Mouse (Mus musculus): ENCODE measurements at regions not wholly inside any gene's neighbourhood (a gene's known extent, or its start where the extent isn't known, plus 50 kb on each side); places are given as distances from the start of the nearest gene placed in this dataset.

GRCm38 (mm10) chr1:60665329-60665728 is 51.3 kb upstream of the Cd28 start:
- WGBS = 86% methylated on average over 5 of the region's 5 CpGs
- no peak overlapping the region for H3K4me3 ChIP-seq (ENCODE audit: low read depth, low read length)
- H3K9me3 ChIP-seq (ENCODE audit: control insufficient read depth, low read length) = no peaks in the 10 kb centered on the region
- H3K27me3 ChIP-seq (ENCODE audit: control insufficient read depth, insufficient read depth, low read length) = no peaks in the 10 kb centered on the region
- H3K36me3 ChIP-seq (ENCODE audit: control insufficient read depth, insufficient read depth, low read length) = no peaks in the 10 kb centered on the region
- no peaks in the 10 kb centered on the region for H3K4me1 ChIP-seq (ENCODE audit: control insufficient read depth, insufficient read depth, low read length)
- no peak for ATAC-seq (ENCODE audit: insufficient read depth, low FRiP score, low TSS enrichment)
- DNase-seq (ENCODE audit: low spot score) = no peak
- H3K27ac ChIP-seq (ENCODE audit: low read depth, low read length) = no peak overlapping the region
- H3K9ac ChIP-seq (ENCODE audit: low read length) = no peak overlapping the region
- H3K4me2 ChIP-seq (ENCODE audit: low read depth) = no peak overlapping the region

GRCm38 (mm10) chr1:60662301-60662986 is 54.2 kb upstream of the Cd28 start:
- no peak for DNase-seq (ENCODE audit: low spot score)
- no peak overlapping the region for H3K27ac ChIP-seq (ENCODE audit: low read depth, low read length)
- H3K36me3 ChIP-seq (ENCODE audit: control insufficient read depth, insufficient read depth, low read length) = no peaks in the 10 kb centered on the region
- no peak overlapping the region for H3K4me2 ChIP-seq (ENCODE audit: low read depth)
- no peak overlapping the region for H3K9ac ChIP-seq (ENCODE audit: low read length)
- H3K4me3 ChIP-seq (ENCODE audit: low read depth, low read length) = no peak overlapping the region
- no peaks in the 10 kb centered on the region for H3K27me3 ChIP-seq (ENCODE audit: control insufficient read depth, insufficient read depth, low read length)
- WGBS = 63% methylated on average over 9 of the region's 9 CpGs
- H3K9me3 ChIP-seq (ENCODE audit: control insufficient read depth, low read length) = no peaks in the 10 kb centered on the region
- ATAC-seq (ENCODE audit: insufficient read depth, low FRiP score, low TSS enrichment) = no peak
- H3K4me1 ChIP-seq (ENCODE audit: control insufficient read depth, insufficient read depth, low read length) = no peaks in the 10 kb centered on the region

GRCm38 (mm10) chr1:60661857-60662256 is 54.7 kb upstream of the Cd28 start:
- H3K4me1 ChIP-seq (ENCODE audit: control insufficient read depth, insufficient read depth, low read length) = no peaks in the 10 kb centered on the region
- ATAC-seq (ENCODE audit: insufficient read depth, low FRiP score, low TSS enrichment) = no peak
- H3K27me3 ChIP-seq (ENCODE audit: control insufficient read depth, insufficient read depth, low read length) = no peaks in the 10 kb centered on the region
- no peak for DNase-seq (ENCODE audit: low spot score)
- H3K27ac ChIP-seq (ENCODE audit: low read depth, low read length) = no peak overlapping the region
- no peaks in the 10 kb centered on the region for H3K9me3 ChIP-seq (ENCODE audit: control insufficient read depth, low read length)
- no peaks in the 10 kb centered on the region for H3K36me3 ChIP-seq (ENCODE audit: control insufficient read depth, insufficient read depth, low read length)
- H3K9ac ChIP-seq (ENCODE audit: low read length) = no peak overlapping the region
- no peak overlapping the region for H3K4me3 ChIP-seq (ENCODE audit: low read depth, low read length)
- no peak overlapping the region for H3K4me2 ChIP-seq (ENCODE audit: low read depth)
- 61% methylated on average over 2 of the region's 2 CpGs for WGBS

- Histone ChIP-seq H3K4me2 (ENCODE audit: low read depth) (no peak overlapping the region), H3K9me3 (ENCODE audit: control insufficient read depth, low read length) (no peaks in the 10 kb centered on the region), H3K9ac (ENCODE audit: low read length) (no peak overlapping the region), H3K27me3 (ENCODE audit: control insufficient read depth, insufficient read depth, low read length) (no peaks in the 10 kb centered on the region), H3K4me1 (ENCODE audit: control insufficient read depth, insufficient read depth, low read length) (no peaks in the 10 kb centered on the region), H3K27ac (ENCODE audit: low read depth, low read length) (no peak overlapping the region), H3K36me3 (ENCODE audit: control insufficient read depth, insufficient read depth, low read length) (no peaks in the 10 kb centered on the region), H3K4me3 (ENCODE audit: low read depth, low read length) (no peak overlapping the region)
- 88% methylated on average over 1 of the region's 1 CpGs for WGBS
- ATAC-seq (ENCODE audit: insufficient read depth, low FRiP score, low TSS enrichment) (no peak), DNase-seq (ENCODE audit: low spot score) (no peak)
Measured at GRCm38 (mm10) chr1:60659604-60660003, 57.0 kb upstream of the Cd28 start.

GRCm38 (mm10) chr1:60659041-60659440 is 57.6 kb upstream of the Cd28 start:
- H3K4me3 ChIP-seq (ENCODE audit: low read depth, low read length) = no peak overlapping the region
- no peak overlapping the region for H3K9ac ChIP-seq (ENCODE audit: low read length)
- no peak overlapping the region for H3K4me2 ChIP-seq (ENCODE audit: low read depth)
- WGBS = 87% methylated on average over 2 of the region's 2 CpGs
- DNase-seq (ENCODE audit: low spot score) (no peak), ATAC-seq (ENCODE audit: insufficient read depth, low FRiP score, low TSS enrichment) (no peak)
- H3K27ac ChIP-seq (ENCODE audit: low read depth, low read length) = no peak overlapping the region
- H3K36me3 ChIP-seq (ENCODE audit: control insufficient read depth, insufficient read depth, low read length) = no peaks in the 10 kb centered on the region
- H3K27me3 ChIP-seq (ENCODE audit: control insufficient read depth, insufficient read depth, low read length) = no peaks in the 10 kb centered on the region
- H3K9me3 ChIP-seq (ENCODE audit: control insufficient read depth, low read length) = no peaks in the 10 kb centered on the region
- H3K4me1 ChIP-seq (ENCODE audit: control insufficient read depth, insufficient read depth, low read length) = no peaks in the 10 kb centered on the region

- Histone ChIP-seq H3K4me2 (ENCODE audit: low read depth) (no peak overlapping the region), H3K4me1 (ENCODE audit: control insufficient read depth, insufficient read depth, low read length) (no peaks in the 10 kb centered on the region), H3K9ac (ENCODE audit: low read length) (no peak overlapping the region), H3K27me3 (ENCODE audit: control insufficient read depth, insufficient read depth, low read length) (no peaks in the 10 kb centered on the region), H3K27ac (ENCODE audit: low read depth, low read length) (no peak overlapping the region), H3K4me3 (ENCODE audit: low read depth, low read length) (no peak overlapping the region), H3K36me3 (ENCODE audit: control insufficient read depth, insufficient read depth, low read length) (no peaks in the 10 kb centered on the region), H3K9me3 (ENCODE audit: control insufficient read depth, low read length) (no peaks in the 10 kb centered on the region)
- DNase-seq (ENCODE audit: low spot score) = no peak
- 90% methylated on average over 4 of the region's 4 CpGs for WGBS
- ATAC-seq (ENCODE audit: insufficient read depth, low FRiP score, low TSS enrichment) = no peak
Measured at GRCm38 (mm10) chr1:60658383-60658782, 58.2 kb upstream of the Cd28 start.

GRCm38 (mm10) chr1:60657511-60657910 is 59.1 kb upstream of the Cd28 start:
- Histone ChIP-seq H3K27me3 (ENCODE audit: control insufficient read depth, insufficient read depth, low read length) (no peaks in the 10 kb centered on the region), H3K4me3 (ENCODE audit: low read depth, low read length) (no peak overlapping the region), H3K36me3 (ENCODE audit: control insufficient read depth, insufficient read depth, low read length) (no peaks in the 10 kb centered on the region), H3K9me3 (ENCODE audit: control insufficient read depth, low read length) (no peaks in the 10 kb centered on the region), H3K4me2 (ENCODE audit: low read depth) (no peak overlapping the region), H3K27ac (ENCODE audit: low read depth, low read length) (no peak overlapping the region), H3K9ac (ENCODE audit: low read length) (no peak overlapping the region), H3K4me1 (ENCODE audit: control insufficient read depth, insufficient read depth, low read length) (no peaks in the 10 kb centered on the region)
- DNase-seq (ENCODE audit: low spot score) (no peak), ATAC-seq (ENCODE audit: insufficient read depth, low FRiP score, low TSS enrichment) (no peak)
- 84% methylated on average over 6 of the region's 6 CpGs for WGBS

- H3K27me3 ChIP-seq (ENCODE audit: control insufficient read depth, insufficient read depth, low read length) = no peaks in the 10 kb centered on the region
- no peaks in the 10 kb centered on the region for H3K9me3 ChIP-seq (ENCODE audit: control insufficient read depth, low read length)
- WGBS = 74% methylated on average over 4 of the region's 4 CpGs
- DNase-seq (ENCODE audit: low spot score) = no peak
- no peak overlapping the region for H3K4me3 ChIP-seq (ENCODE audit: low read depth, low read length)
- H3K9ac ChIP-seq (ENCODE audit: low read length) = no peak overlapping the region
- no peak for ATAC-seq (ENCODE audit: insufficient read depth, low FRiP score, low TSS enrichment)
- no peak overlapping the region for H3K27ac ChIP-seq (ENCODE audit: low read depth, low read length)
- no peaks in the 10 kb centered on the region for H3K4me1 ChIP-seq (ENCODE audit: control insufficient read depth, insufficient read depth, low read length)
- no peaks in the 10 kb centered on the region for H3K36me3 ChIP-seq (ENCODE audit: control insufficient read depth, insufficient read depth, low read length)
- H3K4me2 ChIP-seq (ENCODE audit: low read depth) = no peak overlapping the region
Measured at GRCm38 (mm10) chr1:60656976-60657375, 59.6 kb upstream of the Cd28 start.

- no peak for DNase-seq (ENCODE audit: low spot score)
- 87% methylated on average over 6 of the region's 6 CpGs for WGBS
Measured at GRCm38 (mm10) chr1:60655691-60656595, 60.7 kb upstream of the Cd28 start.

More at GRCm38 (mm10) chr1:60655691-60656595, 60.7 kb upstream of the Cd28 start:
- H3K9ac ChIP-seq (ENCODE audit: low read length) = no peak overlapping the region
- no peaks in the 10 kb centered on the region for H3K27me3 ChIP-seq (ENCODE audit: control insufficient read depth, insufficient read depth, low read length)
- no peaks in the 10 kb centered on the region for H3K4me1 ChIP-seq (ENCODE audit: control insufficient read depth, insufficient read depth, low read length)
- H3K4me3 ChIP-seq (ENCODE audit: low read depth, low read length) = no peak overlapping the region
- no peaks in the 10 kb centered on the region for H3K36me3 ChIP-seq (ENCODE audit: control insufficient read depth, insufficient read depth, low read length)
- H3K27ac ChIP-seq (ENCODE audit: low read depth, low read length) = no peak overlapping the region
- no peaks in the 10 kb centered on the region for H3K9me3 ChIP-seq (ENCODE audit: control insufficient read depth, low read length)
- ATAC-seq (ENCODE audit: insufficient read depth, low FRiP score, low TSS enrichment) = no peak
- no peak overlapping the region for H3K4me2 ChIP-seq (ENCODE audit: low read depth)

Data from neural tube, embryonic 11.5 days (tissue).